Mouse (Mus musculus) heart, postnatal 0 days (tissue): ENCODE results near the gene Galns.

Experiments
- CTCF ChIP-seq: IDR thresholded peaks from 2 replicates; pipeline ENCODE4 v1.5.1; 2016; ENCODE audit warnings: antibody characterized with exemption, control low read depth, low read depth
- EP300 ChIP-seq: IDR thresholded peaks from 2 replicates; pipeline ENCODE4 v1.6.1; 2016; ENCODE audit warnings: antibody characterized with exemption, low read depth

GRCm38 (mm10) chr8:122576648-122577022 lies 34.6 kb downstream of the Galns start, which contains the start of gene Aprt:
- TF ChIP-seq CTCF (no peak), EP300 (no peak)
